Mouse (Mus musculus) heart, postnatal 0 days (tissue): ENCODE data around the gene Ntn5. TPM values are rescaled to one million over a fixed set of nuclear protein-coding genes. Genes with fewer than 3 reads are reported as not detected.

Experiments
- ATAC-seq: fragments of 200-750 bp; cut with Nextera tagmentation; 2 replicates; pipeline ENCODE4 v1.8.0; 2017; ENCODE audit warnings: low read depth, moderate number of reproducible peaks, moderate library complexity; ENCODE audit not compliant: insufficient read depth
- DNase-seq: peaks from one replicate; pipeline ENCODE4 v3.0.0-alpha.2; 2016; ENCODE audit warnings: low spot score
- H3K27ac ChIP-seq: fragments of 300-500 bp; sonication (generic); 2 replicates; pipeline ENCODE4 v1.5.1; 2014; ENCODE audit warnings: low read depth, mild to moderate bottlenecking
- H3K27me3 ChIP-seq: fragments of 300-500 bp; sonication (generic); 2 replicates; pipeline ENCODE4 v1.6.1; 2014; ENCODE audit warnings: low read length, mixed read lengths; ENCODE audit not compliant: control insufficient read depth, insufficient read depth
- H3K36me3 ChIP-seq: fragments of 300-500 bp; sonication (generic); replicated peaks from 2 replicates; pipeline ENCODE4 v1.6.1; 2014; ENCODE audit warnings: low read length, mixed read lengths; ENCODE audit not compliant: control insufficient read depth, insufficient read depth
- H3K4me1 ChIP-seq: fragments of 300-500 bp; sonication (generic); 2 replicates; pipeline ENCODE4 v1.6.1; 2014; ENCODE audit warnings: antibody characterized with exemption; ENCODE audit not compliant: control insufficient read depth, insufficient read depth
- H3K4me2 ChIP-seq: fragments of 300-500 bp; sonication (generic); 2 replicates; pipeline ENCODE4 v1.6.1; 2014; ENCODE audit warnings: low read depth, mild to moderate bottlenecking, low read length, moderate library complexity
- H3K4me3 ChIP-seq: fragments of 300-500 bp; sonication (generic); 2 replicates; pipeline ENCODE4 v1.5.1; 2014; ENCODE audit warnings: low read depth, low read length
- H3K9ac ChIP-seq: fragments of 300-500 bp; sonication (generic); replicated peaks from 2 replicates; pipeline ENCODE4 v1.6.1; 2014; ENCODE audit warnings: low read depth, low read length, mixed read lengths
- H3K9me3 ChIP-seq: fragments of 300-500 bp; sonication (generic); replicated peaks from 2 replicates; pipeline ENCODE4 v1.6.1; 2016; ENCODE audit warnings: low read length; ENCODE audit not compliant: control insufficient read depth
- CTCF ChIP-seq: IDR thresholded peaks from 2 replicates; pipeline ENCODE4 v1.5.1; 2016; ENCODE audit warnings: antibody characterized with exemption, control low read depth, low read depth
- EP300 ChIP-seq: IDR thresholded peaks from 2 replicates; pipeline ENCODE4 v1.6.1; 2016; ENCODE audit warnings: antibody characterized with exemption, low read depth
- WGBS: fragments of 180-500 bp; shearing (Covaris S2); extraction: QIAGEN DNeasy Blood & Tissue Kit; methylation state at CpG from one replicate; pipeline ENCODE4 v1.1.7; 2014; 5-methylcytosine and 5-hydroxymethylcytosine counted together
- polyA plus RNA-seq: library from polyadenylated mRNA; unstranded; fragments of >200 nt; fragmentation: Nextera tagmentation; extraction: Ambion mirVana; gene quantifications from 2 replicates; pipeline ENCODE4 v1.2.1, GENCODE M21; 2015
- total RNA-seq: library from RNA; depleted of rRNA; stranded (reverse); fragments of >200 nt; gene quantifications from 2 replicates; pipeline ENCODE4 v1.2.3, GENCODE M21; 2014; ENCODE audit warnings: low replicate concordance; rRNA removed

Ntn5 gene
- not detected in 2 replicates for total RNA-seq
- polyA plus RNA-seq: 0.11 TPM in 1 of 2 replicates, not detected in the other

- Histone ChIP-seq H3K4me2 (no peak within 1 kb of the TSS), H3K4me3 (no peak within 1 kb of the TSS), H3K4me1 (peaks cover 26% of the 10 kb centered on the region), H3K9ac (no peak within 1 kb of the TSS), H3K9me3 (no peaks in the 10 kb centered on the region), H3K36me3 (no peaks in the 10 kb centered on the region), H3K27me3 (no peaks in the 10 kb centered on the region), H3K27ac (no peak within 1 kb of the TSS)
- TF ChIP-seq CTCF (no peak), EP300 (no peak)
- DNase-seq (no peak), ATAC-seq (no peak)
- 76% methylated on average over 7 of the region's 7 CpGs for WGBS
Measured at GRCm38 (mm10) chr7:45683396-45684050, at the start of gene Ntn5. Ntn5 (plus strand) TSS chr7:45684022.

GRCm38 (mm10) chr7:45634946-45635681 lies 48.7 kb upstream of the Ntn5 start:
- Histone ChIP-seq H3K4me1 (peaks cover 10% of the 10 kb centered on the region), H3K4me2 (no peak overlapping the region), H3K9ac (no peak overlapping the region), H3K27ac (peak overlapping the region; percentile 83), H3K4me3 (no peak overlapping the region), H3K9me3 (no peaks in the 10 kb centered on the region), H3K36me3 (peaks cover 20% of the 10 kb centered on the region), H3K27me3 (no peaks in the 10 kb centered on the region)
- TF ChIP-seq CTCF (no peak), EP300 (no peak)
- DNase-seq: peak; percentile 81
- WGBS: 62% methylated on average over 11 of the region's 11 CpGs
- ATAC-seq: peak; percentile 19

- WGBS: 54% methylated on average over 15 of the region's 15 CpGs
- Histone ChIP-seq H3K4me1 (peaks cover 18% of the 10 kb centered on the region), H3K9ac (no peak overlapping the region), H3K27me3 (no peaks in the 10 kb centered on the region), H3K9me3 (no peaks in the 10 kb centered on the region), H3K4me2 (peak overlapping the region; percentile 8; the same call in 1 of the 2 replicates), H3K4me3 (no peak overlapping the region), H3K36me3 (peaks cover 18% of the 10 kb centered on the region), H3K27ac (peak overlapping the region; percentile 83)
- ATAC-seq (no peak), DNase-seq (peak; percentile 77)
- TF ChIP-seq CTCF: no peak
- peak; percentile 35; the same call in 1 of the 2 replicates for TF ChIP-seq EP300
Measured at GRCm38 (mm10) chr7:45635711-45636688, 47.8 kb upstream of the Ntn5 start.

GRCm38 (mm10) chr7:45637710-45638109 lies 46.1 kb upstream of the Ntn5 start:
- Histone ChIP-seq H3K4me1 (peaks cover 34% of the 10 kb centered on the region), H3K9me3 (no peaks in the 10 kb centered on the region), H3K4me2 (no peak overlapping the region), H3K27ac (no peak overlapping the region), H3K4me3 (no peak overlapping the region), H3K27me3 (no peaks in the 10 kb centered on the region), H3K9ac (no peak overlapping the region), H3K36me3 (peaks cover 18% of the 10 kb centered on the region)
- ATAC-seq (no peak), DNase-seq (no peak)
- TF ChIP-seq CTCF (no peak), EP300 (no peak)
- 93% methylated on average over 6 of the region's 6 CpGs for WGBS
